Mouse (Mus musculus) brain, embryonic 14.5 days (tissue): ENCODE results near the gene Rhobtb1. TPM values are rescaled to one million over a fixed set of nuclear protein-coding genes. Genes with fewer than 3 reads are reported as not detected.

ENCODE experiments used
- DNase-seq: peaks from one replicate; pipeline ENCODE4 v3.0.0-alpha.2; 2011; ENCODE audit warnings: low read depth
- CTCF ChIP-seq: fragments of 200-500 bp; IDR thresholded peaks from 2 replicates; pipeline ENCODE4 v1.5.1; 2012; ENCODE audit warnings: inconsistent platforms, mild to moderate bottlenecking, moderate library complexity, borderline replicate concordance; ENCODE audit not compliant: insufficient read depth, insufficient read length; ENCODE audit errors: extremely low read depth
- POLR2A ChIP-seq: fragments of 200-500 bp; IDR thresholded peaks from 2 replicates; pipeline ENCODE4 v1.6.1; 2012; ENCODE audit warnings: mild to moderate bottlenecking, inconsistent platforms, borderline replicate concordance; ENCODE audit not compliant: poor library complexity, insufficient read depth, insufficient read length, severe bottlenecking; ENCODE audit errors: extremely low read depth
- polyA plus RNA-seq: library from polyadenylated mRNA; depleted of rRNA; stranded (reverse); fragments of >200 nt; gene quantifications from 2 replicates; pipeline ENCODE4 v1.2.3, GENCODE M21; 2012

The Rhobtb1 gene
- polyA plus RNA-seq, 1 experiment = 11.7 TPM

- no peak for TF ChIP-seq POLR2A
- TF ChIP-seq CTCF = no peak
- peak; percentile 42 for DNase-seq
Observed at GRCm38 (mm10) chr10:69268061-69268643, 116.9 kb downstream of the Rhobtb1 start.

GRCm38 (mm10) chr10:69271436-69271835 lies 120.2 kb downstream of the Rhobtb1 start:
- peak; percentile 40 for DNase-seq
- no peak for TF ChIP-seq POLR2A
- TF ChIP-seq CTCF = no peak

- TF ChIP-seq POLR2A (no peak), CTCF (no peak)
- no peak for DNase-seq
Observed at GRCm38 (mm10) chr10:69274275-69274674, 123.0 kb downstream of the Rhobtb1 start.

DNA sequence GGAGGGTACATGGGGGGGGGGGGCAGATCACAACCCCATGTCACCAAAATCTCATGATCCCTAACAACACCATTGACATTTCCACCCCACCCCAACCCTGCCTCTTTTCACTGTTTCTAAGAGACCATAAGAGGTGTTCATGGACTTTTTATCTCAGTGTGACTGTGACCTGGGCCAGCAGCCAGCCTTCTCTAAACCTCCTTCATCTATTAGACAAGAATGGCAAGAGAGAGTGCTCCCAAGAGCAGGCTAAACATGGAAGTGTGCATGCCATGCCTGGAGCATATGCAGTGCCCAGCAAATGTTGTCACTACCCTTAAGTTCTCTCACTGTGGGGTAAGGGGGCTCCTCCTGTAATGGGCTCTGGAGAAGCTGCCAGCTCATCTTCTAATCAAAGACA lies 123.5 kb downstream of the Rhobtb1 start:
- TF ChIP-seq CTCF (no peak), POLR2A (no peak)
- no peak for DNase-seq

DNA sequence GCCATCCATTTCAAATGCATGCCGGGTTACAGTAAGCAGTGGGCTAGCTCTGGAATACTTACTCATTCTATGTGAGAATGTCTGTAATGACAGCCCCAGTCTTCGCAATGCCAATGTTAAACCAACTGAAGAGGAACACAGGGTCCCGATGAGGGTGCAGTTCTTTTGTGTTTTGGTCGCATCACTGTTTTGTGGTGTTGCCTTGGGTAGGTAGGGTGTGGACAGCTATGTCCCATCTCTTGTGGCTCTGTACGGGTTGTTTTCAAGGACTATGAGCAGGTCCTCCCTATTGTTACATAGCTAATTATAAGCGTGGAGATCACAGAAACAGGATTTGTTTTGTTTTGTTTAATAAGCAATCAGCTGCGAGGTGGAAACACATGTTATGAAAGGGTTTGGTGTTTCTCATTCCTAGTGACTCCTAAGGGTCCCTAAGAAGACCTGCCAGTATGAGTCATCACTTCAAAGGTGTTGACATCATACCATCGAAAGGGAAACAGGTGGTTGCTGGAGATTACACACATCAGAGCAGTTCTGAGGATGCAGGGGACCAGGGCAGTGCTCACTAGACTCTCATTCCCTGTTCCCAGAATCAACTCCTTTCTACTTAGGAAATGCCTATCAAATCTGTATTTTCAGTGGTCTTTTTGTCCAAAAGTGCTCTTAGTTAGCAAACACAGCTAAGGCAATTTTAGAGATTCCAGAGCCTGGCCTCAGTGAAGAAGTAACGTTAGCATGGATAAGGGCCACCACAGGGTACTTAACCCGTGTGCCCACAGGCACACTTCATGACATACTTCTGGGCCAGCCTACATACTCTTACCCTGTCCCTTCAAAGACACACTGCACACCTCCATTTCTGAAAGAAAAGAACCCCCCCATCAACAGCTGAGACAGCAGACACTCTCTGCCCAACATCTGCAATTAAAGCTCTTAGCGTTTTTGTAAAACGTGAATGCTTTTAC lies 124.9 kb downstream of the Rhobtb1 start:
- DNase-seq = no peak
- TF ChIP-seq CTCF (no peak), POLR2A (no peak)

- DNase-seq = no peak
- TF ChIP-seq POLR2A = no peak
- no peak for TF ChIP-seq CTCF
Observed at GRCm38 (mm10) chr10:69276920-69277435, 125.7 kb downstream of the Rhobtb1 start.

DNA sequence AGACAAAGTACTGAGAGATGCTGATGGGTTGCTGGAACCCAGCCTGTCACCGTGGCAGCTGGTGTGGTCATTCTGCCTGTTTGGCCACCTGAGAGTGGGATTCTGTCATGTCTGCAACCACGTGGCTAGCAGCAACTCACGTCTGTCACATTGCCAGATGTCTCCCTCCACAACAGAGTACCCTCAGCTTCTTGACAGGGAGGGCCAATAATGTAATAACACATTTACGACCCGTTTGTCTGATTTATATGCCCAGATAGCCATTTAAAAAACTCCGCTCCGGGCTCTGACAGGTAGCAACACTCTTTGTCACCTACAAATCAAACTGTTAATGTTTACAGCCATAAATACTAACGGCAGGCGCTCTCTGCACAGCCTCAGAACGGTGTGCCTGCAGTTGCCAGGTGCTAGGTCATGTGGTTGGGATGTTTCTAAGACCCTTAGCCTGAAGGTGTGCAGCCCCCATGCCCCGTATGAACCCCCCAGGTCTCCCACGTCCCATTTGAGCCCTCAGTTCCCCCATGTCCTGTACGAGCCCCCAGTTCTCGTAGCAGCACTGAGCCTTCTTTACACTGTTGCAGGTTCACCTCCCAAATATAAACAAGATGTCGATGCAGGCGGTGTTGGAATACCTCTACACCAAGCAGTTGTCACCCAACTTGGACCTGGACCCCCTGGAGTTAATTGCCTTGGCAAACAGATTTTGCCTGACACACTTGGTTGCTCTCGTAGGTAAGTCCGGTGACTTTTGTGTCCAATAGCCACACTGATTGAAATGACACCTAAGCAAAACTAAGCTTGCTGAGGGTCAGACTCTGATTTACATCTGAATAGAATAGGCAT lies 127.8 kb downstream of the Rhobtb1 start:
- TF ChIP-seq POLR2A (no peak), CTCF (no peak)
- peak; percentile 48 for DNase-seq

DNA sequence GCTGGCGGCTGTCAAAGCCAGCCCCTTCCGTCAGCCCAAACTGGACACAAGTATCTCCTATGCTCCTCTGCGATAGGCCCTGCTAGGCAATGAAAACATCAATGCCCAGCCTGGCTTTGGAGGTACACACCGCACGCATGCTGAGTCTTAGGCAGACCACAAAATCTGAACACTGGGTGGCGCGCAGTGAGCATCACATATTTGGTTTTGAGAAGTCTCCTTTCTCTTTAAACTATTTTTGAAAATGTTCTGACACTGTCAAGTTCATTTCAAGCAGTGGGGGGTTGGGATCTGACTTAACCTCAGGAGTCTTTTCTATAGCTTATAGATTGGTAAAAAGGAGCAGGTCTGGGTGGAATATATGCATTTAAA lies 128.4 kb downstream of the Rhobtb1 start:
- TF ChIP-seq POLR2A = no peak
- DNase-seq = no peak

- no peak for TF ChIP-seq POLR2A
- no peak for TF ChIP-seq CTCF
- no peak for DNase-seq
Observed at GRCm38 (mm10) chr10:69286939-69287338, 135.7 kb downstream of the Rhobtb1 start.

DNA sequence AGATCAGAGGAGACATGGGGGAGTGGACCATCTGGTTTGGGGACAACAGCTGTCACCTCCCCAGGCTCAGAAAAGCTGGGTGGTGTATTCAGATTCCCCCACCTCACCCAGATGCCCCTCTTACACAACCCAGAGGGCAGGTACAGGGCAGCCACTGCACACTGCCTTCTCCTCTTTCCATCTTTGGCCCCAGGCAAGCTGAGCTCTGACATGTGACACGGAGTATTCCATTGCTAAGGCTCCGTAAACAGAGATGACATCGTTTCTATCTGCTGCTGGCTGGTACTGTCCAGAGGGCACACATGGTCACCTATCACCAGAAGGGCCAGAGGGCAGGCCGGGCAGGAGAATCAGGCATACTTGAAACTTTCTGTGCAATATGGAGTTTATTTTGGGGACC lies 136.9 kb downstream of the Rhobtb1 start:
- DNase-seq = no peak
- TF ChIP-seq CTCF (no peak), POLR2A (no peak)

- DNase-seq = no peak
- TF ChIP-seq CTCF = no peak
- TF ChIP-seq POLR2A = no peak
Observed at GRCm38 (mm10) chr10:69288720-69289119, 137.5 kb downstream of the Rhobtb1 start.
